Mouse (Mus musculus): ENCODE results near the gene Dll3.

Dll3 gene

DNA sequence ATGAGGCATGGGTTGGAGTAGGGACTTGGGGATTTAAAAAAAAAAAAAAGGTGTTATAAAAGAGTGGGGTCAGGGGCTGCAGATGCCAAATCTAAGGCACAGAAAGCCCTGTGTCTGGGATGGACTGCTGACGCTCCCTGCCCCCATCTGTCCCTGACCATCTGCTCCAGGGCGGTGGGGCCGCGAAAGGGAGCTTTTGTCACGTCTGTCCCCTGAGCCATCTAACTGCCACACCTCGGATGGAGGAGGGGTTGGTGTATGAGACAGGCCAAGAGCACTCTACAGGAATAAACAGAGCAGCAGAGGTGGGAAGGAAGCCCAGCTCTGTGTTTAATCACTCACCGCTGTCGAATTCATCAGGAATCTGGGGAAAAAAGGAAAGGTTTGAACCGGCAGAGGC lies 7.7 kb upstream of the Dll3 start:
- DNase-seq (ENCODE audit: low spot score) = peak; percentile 45

GRCm38 (mm10) chr7:28306216-28306615 lies 4.2 kb upstream of the Dll3 start:
- DNase-seq (ENCODE audit: low spot score) = no peak

DNA sequence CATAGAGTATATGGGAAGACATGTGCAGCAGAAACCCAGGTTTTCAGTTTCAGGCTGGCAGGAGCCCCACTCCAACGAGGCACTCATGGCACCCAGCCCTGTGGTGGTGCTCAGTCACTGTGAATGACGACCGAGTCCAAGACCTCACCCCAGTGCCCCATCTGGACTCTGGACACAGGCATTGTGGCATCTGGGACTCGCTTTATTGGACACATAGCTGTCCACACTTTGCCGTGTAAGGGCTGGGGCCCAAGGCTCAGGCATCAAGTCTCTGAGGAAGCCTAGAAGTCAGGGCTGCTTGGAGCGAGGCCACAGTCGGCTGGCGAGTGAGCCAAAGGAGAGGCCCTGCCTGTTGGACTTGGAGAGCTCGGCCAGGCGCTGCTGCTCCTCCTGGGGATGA lies 3.6 kb upstream of the Dll3 start:
- no peak for DNase-seq (ENCODE audit: low spot score)

DNA sequence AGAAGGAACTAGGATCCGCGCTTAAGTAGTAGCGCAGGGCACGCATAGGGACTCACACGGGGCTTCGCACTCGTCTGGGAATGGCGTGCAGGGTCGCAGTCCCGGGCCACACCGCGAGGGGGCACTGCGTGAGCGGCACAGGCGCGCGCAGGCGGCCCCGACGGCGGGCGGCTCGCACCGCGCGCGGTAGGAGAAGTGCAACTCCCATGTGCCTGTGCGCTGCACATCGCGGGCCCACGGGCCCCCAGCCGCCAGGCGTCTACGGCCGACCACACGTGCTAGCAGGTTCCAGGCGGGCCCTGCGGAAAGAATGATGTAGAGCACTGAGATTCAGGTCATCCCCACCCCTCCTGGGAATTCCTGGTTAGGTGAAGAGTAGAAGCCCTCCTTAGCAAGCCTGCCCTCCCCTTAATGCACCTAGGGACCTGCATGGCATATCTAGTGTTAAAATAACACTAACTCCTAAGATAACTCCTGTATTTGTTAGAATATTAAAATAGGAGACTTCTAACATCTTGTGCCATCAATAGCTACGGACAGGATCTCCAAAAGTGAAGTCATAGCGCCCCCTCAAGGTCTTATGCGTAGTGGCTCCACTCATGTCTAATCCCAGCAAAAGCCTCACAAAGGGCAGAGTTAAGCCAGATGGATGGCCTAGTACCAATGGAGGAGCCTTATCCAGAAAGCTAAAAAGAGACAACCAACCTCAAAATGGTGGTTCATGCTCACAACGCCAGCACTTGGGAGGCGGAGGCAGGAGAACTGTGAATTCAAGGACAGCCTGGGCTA lies 3.0 kb downstream of the Dll3 start:
- DNase-seq (ENCODE audit: low spot score) = peak; percentile 90

- DNase-seq (ENCODE audit: low spot score) = peak; percentile 87
Observed at GRCm38 (mm10) chr7:28294481-28294880, 7.6 kb downstream of the Dll3 start.

- DNase-seq (ENCODE audit: low spot score) = peak; percentile 73
Observed at GRCm38 (mm10) chr7:28290638-28291590, 11.1 kb downstream of the Dll3 start, which contains the start of gene Selenov. Gene Selenov (minus strand): TSS chr7:28291186.

DNA sequence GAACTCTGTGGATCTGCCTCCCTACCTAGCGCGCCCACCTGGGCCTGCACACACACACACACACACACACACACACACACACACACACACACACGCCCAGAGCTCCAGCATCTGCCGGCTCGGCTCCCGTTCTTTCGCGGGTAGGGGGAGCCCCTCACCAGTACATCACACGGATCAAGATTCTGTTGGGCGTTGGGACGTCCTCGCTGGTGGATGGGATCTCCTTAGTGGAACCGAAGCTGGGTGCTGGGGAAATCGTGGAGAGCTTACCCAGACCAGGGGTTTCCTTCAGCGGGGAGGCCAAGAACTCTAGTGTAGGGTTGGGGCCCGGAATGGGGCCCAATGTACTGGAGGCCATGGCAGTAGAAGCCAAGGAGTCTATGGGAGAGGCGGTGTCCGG lies 11.9 kb downstream of the Dll3 start:
- peak; percentile 53 for DNase-seq (ENCODE audit: low spot score)

DNA sequence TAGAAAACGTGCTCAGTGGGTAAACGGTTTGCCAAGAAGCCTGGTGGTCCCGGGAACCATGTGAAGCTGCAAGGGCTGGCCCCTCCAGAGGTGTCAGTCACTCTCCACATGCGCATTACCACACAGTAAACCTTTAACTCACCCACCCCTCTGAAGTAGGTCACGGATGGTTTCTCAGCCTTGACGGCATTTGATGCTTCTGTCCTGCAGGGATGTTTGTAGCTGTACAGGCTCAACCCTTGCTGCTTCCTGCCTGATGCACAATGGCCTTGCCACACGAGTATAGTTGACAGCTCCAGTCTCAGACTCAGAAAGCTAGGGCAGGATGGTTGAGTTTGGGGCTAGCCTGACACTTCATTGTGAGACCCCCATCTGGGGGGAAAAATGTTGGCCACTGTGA lies 21.4 kb downstream of the Dll3 start:
- no peak for DNase-seq (ENCODE audit: low spot score)

DNA sequence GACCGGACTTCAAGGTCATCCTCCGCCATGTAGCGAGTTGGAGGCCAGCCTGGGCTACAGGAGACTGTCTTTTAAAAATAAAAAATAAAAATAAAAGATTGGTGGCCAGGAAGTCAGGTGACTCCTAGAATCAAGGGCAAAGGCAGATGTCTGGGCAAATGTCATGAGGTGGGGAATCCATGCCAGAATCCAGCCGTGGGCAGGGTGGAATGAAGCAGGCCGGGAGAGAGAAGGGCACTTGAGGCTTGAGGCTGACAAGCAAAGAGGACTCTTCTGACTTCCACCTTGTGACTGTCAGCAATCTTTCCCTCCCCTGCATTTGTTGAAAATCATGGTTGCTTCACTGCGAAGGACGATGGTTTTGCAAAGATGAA lies 23.8 kb downstream of the Dll3 start:
- DNase-seq (ENCODE audit: low spot score) = no peak

DNA sequence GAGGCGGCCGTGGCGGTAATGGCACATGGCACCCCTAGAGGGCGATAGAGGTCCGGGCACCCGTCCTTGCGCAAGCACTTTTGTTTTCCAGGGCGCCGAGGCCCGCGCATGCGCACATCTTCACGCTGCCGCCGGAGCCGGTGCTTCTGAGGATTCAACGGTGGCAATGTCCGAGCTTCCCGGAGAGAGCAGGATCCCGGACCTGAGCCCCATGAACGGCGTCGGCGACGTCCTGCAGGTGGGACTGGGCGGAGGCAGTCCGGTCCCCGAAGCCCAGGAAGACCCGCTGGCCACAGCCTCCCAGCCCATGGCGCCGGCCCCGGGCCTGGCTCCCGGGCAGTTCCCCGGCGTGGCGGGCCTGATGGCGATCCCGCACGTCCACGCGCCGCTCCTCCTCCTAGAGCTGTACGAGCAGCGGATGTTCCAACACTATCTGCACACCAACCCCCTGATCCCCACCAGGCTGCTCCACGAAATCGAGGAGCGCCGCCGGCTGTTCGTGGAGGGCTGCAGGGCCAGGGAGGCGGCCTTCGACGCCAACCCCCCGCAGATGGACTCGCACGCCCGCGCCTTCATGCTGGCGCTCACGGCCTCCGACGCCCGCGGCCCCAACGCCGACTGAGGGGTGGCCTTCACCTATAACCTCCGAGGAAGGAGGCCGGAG lies 24.3 kb downstream of the Dll3 start, which contains the start of gene Eid2b:
Gene Eid2b (plus strand): TSS at position 125 of the 664 bp plus-strand sequence.
- peak; percentile 95 for DNase-seq (ENCODE audit: low spot score)

DNA sequence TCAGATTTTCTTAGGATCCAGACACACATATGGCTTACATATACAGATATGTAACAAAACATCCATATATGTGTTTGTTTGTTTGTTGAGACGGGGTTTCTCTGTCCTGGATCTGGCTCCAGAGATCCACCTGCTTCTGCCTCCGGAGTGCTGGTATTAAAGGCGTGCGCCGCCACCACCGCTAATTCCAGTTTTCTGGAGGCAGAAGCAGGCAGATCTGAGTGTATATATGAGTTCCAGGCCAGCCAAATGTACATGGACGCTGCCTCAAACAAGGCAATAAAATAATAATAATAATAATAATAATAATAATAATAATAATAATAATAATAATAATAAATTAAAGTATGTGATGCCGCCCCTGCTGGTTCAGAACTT lies 24.8 kb downstream of the Dll3 start:
- no peak for DNase-seq (ENCODE audit: low spot score)

DNA sequence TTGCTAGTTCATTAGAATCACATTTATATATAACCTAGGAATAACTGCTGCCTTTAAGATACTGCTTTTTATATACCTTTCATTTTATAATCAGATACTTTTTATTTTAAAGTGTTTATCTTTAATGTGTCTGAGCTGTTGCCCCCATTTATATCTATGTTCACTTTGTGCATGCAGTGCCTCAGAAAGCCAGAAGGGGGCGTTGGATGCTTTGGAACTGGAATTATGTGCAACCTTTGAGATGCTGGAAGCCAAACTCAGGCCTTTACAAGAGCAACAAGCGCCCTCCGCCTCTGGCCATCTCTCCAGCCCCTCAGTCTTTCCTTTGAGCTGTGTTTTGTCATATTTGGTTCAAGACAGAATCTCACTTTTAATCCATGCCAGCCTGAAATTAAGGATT lies 30.3 kb downstream of the Dll3 start:
- DNase-seq (ENCODE audit: low spot score) = no peak

- no peak for DNase-seq (ENCODE audit: low spot score)
Observed at GRCm38 (mm10) chr7:28269355-28269754, 32.7 kb downstream of the Dll3 start.

- no peak for DNase-seq (ENCODE audit: low spot score)
Observed at GRCm38 (mm10) chr7:28268576-28268975, 33.5 kb downstream of the Dll3 start.

- DNase-seq (ENCODE audit: low spot score) = peak; percentile 65
Observed at GRCm38 (mm10) chr7:28268042-28268531, 34.0 kb downstream of the Dll3 start.

GRCm38 (mm10) chr7:28267129-28268041 lies 34.7 kb downstream of the Dll3 start, which contains the start of gene Eid2:
Gene Eid2 (plus strand): TSS chr7:28267881.
- DNase-seq (ENCODE audit: low spot score) = peak; percentile 92

DNA sequence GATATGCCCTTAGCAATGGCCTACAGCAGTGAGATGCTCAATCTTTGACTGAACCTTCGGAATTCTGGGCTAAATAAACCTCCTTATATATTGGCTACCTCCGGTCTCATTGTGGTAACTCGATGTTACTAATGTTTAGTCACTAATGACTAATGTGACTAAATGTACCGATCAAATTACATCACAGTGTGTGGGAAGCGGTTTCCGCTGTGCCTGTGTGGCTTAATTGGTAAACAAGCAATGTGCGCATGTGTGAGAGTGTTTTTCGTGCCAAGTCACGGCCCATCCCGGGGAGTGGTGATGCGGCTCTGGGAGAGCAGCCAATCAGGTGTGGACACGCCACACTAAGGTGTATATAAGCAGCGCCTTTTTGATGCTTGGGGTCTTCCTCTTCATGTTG lies 36.6 kb downstream of the Dll3 start:
- DNase-seq (ENCODE audit: low spot score) = no peak

DNA sequence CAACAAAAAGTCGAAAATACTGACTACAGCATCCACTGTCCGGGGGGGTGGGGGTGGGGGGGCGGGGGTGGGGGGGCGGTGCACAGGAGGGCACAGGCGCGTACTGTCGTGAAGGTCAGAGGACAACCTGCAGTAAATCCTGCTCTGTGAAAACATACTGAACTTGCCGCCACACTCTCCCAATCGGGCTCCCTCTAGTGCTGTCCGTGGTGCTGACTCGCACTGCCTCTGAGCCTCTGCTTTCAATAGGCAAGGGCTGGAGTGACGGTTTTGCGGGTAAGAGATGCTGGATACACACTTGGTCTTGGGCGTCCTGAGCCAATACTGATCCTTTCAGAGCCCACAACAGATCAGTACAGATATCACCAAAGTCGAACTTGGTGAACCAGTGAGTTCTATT lies 38.3 kb downstream of the Dll3 start:
- peak; percentile 89 for DNase-seq (ENCODE audit: low spot score)

- no peak for DNase-seq (ENCODE audit: low spot score)
Observed at GRCm38 (mm10) chr7:28262861-28263260, 39.2 kb downstream of the Dll3 start.

DNA sequence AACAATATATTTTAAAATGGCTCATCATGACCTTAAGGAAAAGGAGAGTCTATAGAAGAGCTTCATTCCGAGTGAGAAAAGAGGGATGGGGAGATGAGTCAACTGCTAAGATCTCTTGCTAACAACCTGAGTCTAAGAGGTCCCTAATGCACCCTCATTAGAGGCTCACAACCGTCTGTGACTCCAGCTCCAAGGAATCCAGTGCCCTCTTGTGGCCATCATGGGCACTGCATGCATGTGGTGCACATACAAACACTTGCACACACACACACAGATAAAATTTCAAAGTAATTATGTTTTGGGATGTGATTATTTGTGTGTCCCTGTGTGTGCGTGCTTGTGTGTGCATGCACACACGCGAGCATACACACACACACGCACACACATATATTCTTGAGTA lies 46.6 kb downstream of the Dll3 start:
- DNase-seq (ENCODE audit: low spot score) = peak; percentile 14

- no peak for DNase-seq (ENCODE audit: low spot score)
Observed at GRCm38 (mm10) chr7:28254591-28254990, 47.4 kb downstream of the Dll3 start.

All from embryo, embryonic 10.5 days (tissue).